Comparison of ENCODE assay signal across 16 mouse cellular contexts in the genomic region with DNA sequence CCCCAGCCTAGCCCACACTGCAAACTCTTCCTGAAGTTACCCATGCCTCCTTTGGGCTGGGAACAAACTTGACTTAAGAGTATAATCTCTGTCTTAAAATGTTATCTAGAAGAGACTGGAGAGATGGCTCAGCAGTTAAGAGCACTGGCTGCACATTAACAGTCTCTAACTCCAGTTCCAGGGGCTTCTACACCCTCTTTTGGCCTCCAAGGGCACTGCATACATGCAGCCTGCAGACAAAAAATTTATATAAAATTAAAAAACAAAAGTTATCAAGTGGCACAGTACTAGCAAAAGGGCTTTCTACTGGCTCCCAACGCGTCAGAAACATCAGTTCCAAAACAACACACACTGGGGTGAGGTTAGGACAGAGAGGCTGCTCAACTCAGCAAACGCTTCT. TPM values are rescaled to one million over a fixed set of nuclear protein-coding genes. Genes with fewer than 3 reads are reported as not detected.
DNase-seq lines count a peak whose midpoint lies in the region; ATAC-seq and TF ChIP-seq lines count a peak whose summit lies in the region.
"Had no signal": no experiment of that assay in that cellular context is flagged by ENCODE, and none has a peak within 500 bp of the region (broad histone marks: within the 10 kb centered on the region; RNA-seq: fewer than 3 reads in every experiment).

No protein-coding gene starts in this region.

- no peak overlapping the region for H3K9ac ChIP-seq in heart, embryonic 14.5 days (ENCODE audit: low read length)
- no peak overlapping the region for H3K9ac ChIP-seq in liver, adult 2 months (ENCODE audit: low read depth, low read length)
- H3K9ac ChIP-seq: forebrain, embryonic 12.5 days; limb, embryonic 12.5 days had no signal

- no peak for DNase-seq in heart, postnatal 36 days
- DNase-seq in liver, adult 2 months (ENCODE audit: extremely low read depth, low read depth, low spot score) = peak; percentile 48
- DNase-seq in liver = no peak
- peak; percentile 42 for DNase-seq in 3T3-L1 (ENCODE audit: low read depth, low spot score)
- peak; percentile 34 to 37 for DNase-seq in B cell, adult 2 months
- no peak for DNase-seq in testis, postnatal 14 days (ENCODE audit: low spot score)
- DNase-seq in frontal cortex, postnatal 25 days (ENCODE audit: low spot score in 2 of 2) = no peak
- DNase-seq: adrenal gland, postnatal 25 days; layer of hippocampus, postnatal 36 days; retina, postnatal 1 day had no signal

- peak overlapping the region; percentile 6; the same call in 1 of the 2 replicates for H3K4me2 ChIP-seq in heart, embryonic 14.5 days (ENCODE audit: low read length)
- H3K4me2 ChIP-seq: forebrain, embryonic 12.5 days; limb, embryonic 12.5 days had no signal

- TF ChIP-seq CTCF in liver, adult 2 months (IDR thresholded peaks at IDR 0.05; ENCODE audit: low read depth, low read length) = no peak

- peaks cover 47% of the 10 kb centered on the region for H3K36me3 ChIP-seq in heart, embryonic 14.5 days (ENCODE audit: control insufficient read depth, insufficient read depth, low read length)
- H3K36me3 ChIP-seq in liver, adult 2 months (ENCODE audit: control insufficient read depth, insufficient read depth, low read length) = peaks cover 12% of the 10 kb centered on the region

- 0 out of 4 replicates have a peak overlapping the region, but pooled peaks of 1 of the 2 experiments have one; percentile 9 for H3K27ac ChIP-seq in heart, embryonic 14.5 days (replicated peaks in 1 of 2; ENCODE audit: control insufficient read depth in 1 of 2, insufficient read depth in 1 of 2, low read depth in 2 of 2, low read length in 2 of 2)
- H3K27ac ChIP-seq in liver, adult 2 months (replicated peaks; ENCODE audit: insufficient read depth, low read depth, low read length) = no peak overlapping the region
- H3K27ac ChIP-seq: forebrain, embryonic 12.5 days; hindbrain, embryonic 10.5 days; limb, embryonic 12.5 days; macrophage had no signal

- no peak for ATAC-seq in heart, embryonic 14.5 days (ENCODE audit: insufficient number of reproducible peaks, insufficient read depth, low FRiP score, low read depth)

- intact Hi-C loops in heart, postnatal 36 days (cut with DNase I) = loop anchor here (5.0 kb wide), 1 partner anchor 35 kb away; no protein-coding TSS in a partner anchor

- H3K4me3 ChIP-seq in heart, embryonic 14.5 days (ENCODE audit: control insufficient read depth in 1 of 2, insufficient read depth in 1 of 2, low read depth in 1 of 2, low read length in 2 of 2) = no peak overlapping the region
- H3K4me3 ChIP-seq in liver, adult 2 months (ENCODE audit: insufficient read depth, low read depth, low read length) = no peak overlapping the region
- H3K4me3 ChIP-seq: forebrain, embryonic 12.5 days; limb, embryonic 12.5 days had no signal

- no peaks in the 10 kb centered on the region for H3K27me3 ChIP-seq in heart, embryonic 14.5 days (ENCODE audit: control insufficient read depth, insufficient read depth, low read length)
- H3K27me3 ChIP-seq in liver, adult 2 months (ENCODE audit: control insufficient read depth, insufficient read depth, low read length) = no peaks in the 10 kb centered on the region
- H3K27me3 ChIP-seq: forebrain, embryonic 12.5 days; limb, embryonic 12.5 days had no signal

- H3K9me3 ChIP-seq in heart, embryonic 14.5 days (ENCODE audit: control insufficient read depth, low read length) = no peaks in the 10 kb centered on the region
- H3K9me3 ChIP-seq: forebrain, embryonic 12.5 days; hindbrain, embryonic 10.5 days; limb, embryonic 12.5 days had no signal

- TF ChIP-seq POLR2A in liver, adult 2 months (IDR thresholded peaks at IDR 0.05; ENCODE audit: extremely low read depth, insufficient read depth, low read length) = no peak

- peaks cover 58% of the 10 kb centered on the region for H3K79me2 ChIP-seq in liver, adult 2 months (ENCODE audit: control insufficient read depth, insufficient read depth, low read length)

- peaks cover 19 to 69% of the 10 kb centered on the region in 2 experiments for H3K4me1 ChIP-seq in heart, embryonic 14.5 days (ENCODE audit: control insufficient read depth in 2 of 2, insufficient read depth in 2 of 2, low read length in 2 of 2)
- H3K4me1 ChIP-seq in liver, adult 2 months (ENCODE audit: control insufficient read depth, insufficient read depth, low read length) = peaks cover 48% of the 10 kb centered on the region

- 76% methylated on average over 3 of the region's 3 CpGs for WGBS in heart, embryonic 14.5 days
- 20% methylated on average over 3 of the region's 3 CpGs for WGBS in liver, adult 2 months

RNA-seq across cellular contexts. Expression of a gene that starts 3.5 kb away (rescaled TPM):
- 45.1 and 45.6 TPM in 2 replicates for polyA plus RNA-seq in heart, embryonic 14.5 days (2014; fragmentation: Nextera tagmentation; extraction: Ambion mirVana)
- 10 to 100 TPM; 57.9 to 64.8 TPM for total RNA-seq in heart, postnatal 36 days (2021)
- total RNA-seq in liver, adult 2 months (2014; rRNA removed) = 28.3 and 31.8 TPM in 2 replicates
- polyA plus RNA-seq in liver, adult 2 months (2012; rRNA removed) = 34.2 and 36.4 TPM in 2 replicates

RNA-seq across cellular contexts. Expression of a gene that starts 39.3 kb away (rescaled TPM):
- 82.5 and 111 TPM in 2 replicates for polyA plus RNA-seq in heart, embryonic 14.5 days (2014; fragmentation: Nextera tagmentation; extraction: Ambion mirVana)
- 1 to 10 TPM; 1.3 to 1.9 TPM for total RNA-seq in heart, postnatal 36 days (2021)
- 0.28 and 0.47 TPM in 2 replicates for total RNA-seq in liver, adult 2 months (2014; rRNA removed)
- 0.51 and 0.52 TPM in 2 replicates for polyA plus RNA-seq in liver, adult 2 months (2012; rRNA removed)

RNA-seq across cellular contexts. Expression of a gene that starts 51.6 kb away (rescaled TPM):
- polyA plus RNA-seq in heart, embryonic 14.5 days (2014; fragmentation: Nextera tagmentation; extraction: Ambion mirVana) = not detected in 2 replicates
- total RNA-seq in heart, postnatal 36 days (2021) = under 1 TPM; 0.38 to 0.61 TPM
- total RNA-seq in liver, adult 2 months (2014; rRNA removed) = 0.20 and 0.55 TPM in 2 replicates
- polyA plus RNA-seq in liver, adult 2 months (2012; rRNA removed) = 1.5 and 3.4 TPM in 2 replicates
- total RNA-seq: adrenal gland, postnatal 25 days; gastrocnemius, adult 8-10 months; layer of hippocampus, postnatal 36 days had no signal
- polyA plus RNA-seq: forebrain, embryonic 12.5 days; hindbrain, embryonic 10.5 days; limb, embryonic 12.5 days had no signal

RNA-seq across cellular contexts. Expression of a gene that starts 54.9 kb away (rescaled TPM):
- polyA plus RNA-seq in heart, embryonic 14.5 days (2014; fragmentation: Nextera tagmentation; extraction: Ambion mirVana) = 4.2 and 4.8 TPM in 2 replicates
- 1 to 10 TPM in 1 of 2 experiments, under 1 TPM in 1; 0.79 to 1.6 TPM for total RNA-seq in heart, postnatal 36 days (2021)
- 1.5 and 2.3 TPM in 2 replicates for total RNA-seq in liver, adult 2 months (2014; rRNA removed)
- polyA plus RNA-seq in liver, adult 2 months (2012; rRNA removed) = 0.80 and 1.1 TPM in 2 replicates

Comparison
In these comparisons a context has a peak if more than half of its experiments do, and no peak if none do; other contexts are left out.
1. DNase-seq: peak in liver, adult 2 months (single experiment), 3T3-L1 (single experiment) and B cell, adult 2 months (2 of 2); none in heart, postnatal 36 days (0 of 2), liver (single experiment), testis, postnatal 14 days (single experiment) and frontal cortex, postnatal 25 days (0 of 2).